Mouse (Mus musculus) 3T3-L1 (cell line): ENCODE data around the gene Ccdc33.

Source experiments
- DNase-seq: peaks from one replicate; pipeline ENCODE4 v3.0.0-alpha.2; 2015; ENCODE audit warnings: low read depth, low spot score

The Ccdc33 gene

DNA sequence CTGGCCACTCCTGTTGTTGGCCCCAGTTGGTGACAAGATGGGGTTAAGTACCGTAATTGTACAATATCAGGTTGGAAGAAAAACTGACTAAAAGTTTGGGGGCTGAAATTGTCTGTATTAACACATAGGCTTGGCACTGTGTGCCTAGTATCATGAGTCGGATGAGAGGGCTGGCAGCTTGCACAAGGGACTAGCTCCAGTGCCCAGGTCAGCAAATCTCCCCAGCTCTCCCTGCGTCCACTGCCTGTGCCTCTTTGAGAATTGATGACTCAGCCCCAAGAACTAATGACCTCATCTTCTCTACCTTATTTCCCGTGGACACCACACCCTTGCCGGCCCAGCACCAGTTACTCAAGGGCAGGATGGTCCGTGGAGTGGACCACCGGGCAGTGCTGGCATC, 68.8 kb downstream of the Ccdc33 start:
- DNase-seq: peak; percentile 53

DNA sequence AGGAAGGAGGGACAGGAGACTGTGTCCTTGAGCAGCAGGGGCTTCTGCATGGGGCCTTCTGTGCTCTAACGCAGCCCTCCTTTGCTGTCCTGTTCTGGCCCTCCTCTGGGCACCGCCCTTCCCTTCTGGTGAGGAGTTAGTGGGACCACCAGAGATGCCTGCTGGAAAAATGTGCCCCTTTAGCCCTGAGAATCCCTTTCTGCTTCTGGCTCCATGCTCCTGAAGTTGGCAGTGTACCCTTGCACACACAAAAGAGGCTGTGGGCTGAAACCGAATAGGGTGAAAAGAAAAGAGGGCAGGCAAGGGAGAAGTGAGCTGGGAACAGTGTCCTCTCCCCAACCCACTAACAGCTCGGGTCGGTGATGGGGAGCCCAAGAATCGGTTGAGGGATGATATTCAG, 69.4 kb downstream of the Ccdc33 start:
- DNase-seq: no peak

GRCm38 (mm10) chr9:58048621-58049020, 70.0 kb downstream of the Ccdc33 start:
- no peak for DNase-seq

DNA sequence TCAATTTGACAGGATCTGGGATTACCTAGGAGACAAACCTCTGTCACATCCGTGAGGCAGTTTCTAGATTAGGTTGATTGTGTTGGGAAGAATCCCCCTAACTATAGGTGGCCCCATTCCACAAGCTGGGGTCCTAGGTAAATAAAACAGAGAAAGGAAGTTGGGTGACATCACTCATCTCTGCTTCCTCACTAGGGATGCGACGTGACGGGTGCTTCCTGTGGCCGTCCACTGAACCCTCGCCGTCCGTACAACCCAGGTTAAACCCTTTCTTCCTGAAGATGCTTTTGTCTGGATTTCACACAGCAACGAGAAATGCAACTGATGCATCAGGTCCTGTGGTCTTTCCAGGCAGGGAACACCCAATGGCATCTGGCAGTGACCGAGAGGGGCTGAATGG, 71.6 kb downstream of the Ccdc33 start:
- DNase-seq: no peak

DNA sequence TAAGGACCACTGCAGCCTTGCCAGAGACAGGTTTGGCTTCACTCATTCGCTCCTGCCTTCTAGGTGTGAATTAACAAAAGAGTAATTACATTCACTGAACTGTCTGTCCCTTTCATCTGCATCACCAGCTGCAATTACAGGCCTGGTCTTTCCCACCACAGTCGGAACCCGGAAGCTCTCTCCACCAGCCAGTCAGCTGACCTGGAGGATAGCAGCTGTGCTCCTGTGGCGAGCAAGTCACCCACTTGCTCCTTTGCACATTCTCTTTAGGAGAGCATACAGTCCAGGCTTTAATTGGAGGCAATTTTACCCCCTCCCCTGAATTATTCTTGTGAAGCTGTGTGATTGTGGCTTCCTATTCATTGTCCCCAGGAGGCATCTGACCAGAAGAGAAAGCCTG, 73.0 kb downstream of the Ccdc33 start:
- DNase-seq: no peak

DNA sequence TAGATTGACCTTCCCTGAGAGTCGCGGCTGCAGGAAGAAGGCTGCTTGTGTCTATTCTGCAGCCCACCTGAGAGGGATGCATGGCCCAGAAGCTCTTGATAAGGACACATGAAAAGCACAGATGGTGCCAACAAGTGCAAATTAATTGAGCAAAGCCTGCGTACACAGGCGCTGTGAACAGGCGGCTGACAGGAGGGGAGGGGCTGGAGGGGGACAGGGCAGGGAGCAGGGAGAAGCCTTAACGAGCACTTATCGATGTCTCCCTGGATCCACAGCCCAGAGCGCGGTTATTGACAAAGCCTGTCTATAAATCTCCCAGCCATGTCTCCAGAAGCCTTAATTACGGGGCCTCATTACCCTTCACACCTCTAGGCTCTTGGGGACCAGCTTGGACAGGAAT, 73.8 kb downstream of the Ccdc33 start:
- no peak for DNase-seq

- DNase-seq: no peak
Observed at GRCm38 (mm10) chr9:58043496-58044017, 75.1 kb downstream of the Ccdc33 start.

GRCm38 (mm10) chr9:58042391-58042790, 76.2 kb downstream of the Ccdc33 start:
- DNase-seq: no peak

DNA sequence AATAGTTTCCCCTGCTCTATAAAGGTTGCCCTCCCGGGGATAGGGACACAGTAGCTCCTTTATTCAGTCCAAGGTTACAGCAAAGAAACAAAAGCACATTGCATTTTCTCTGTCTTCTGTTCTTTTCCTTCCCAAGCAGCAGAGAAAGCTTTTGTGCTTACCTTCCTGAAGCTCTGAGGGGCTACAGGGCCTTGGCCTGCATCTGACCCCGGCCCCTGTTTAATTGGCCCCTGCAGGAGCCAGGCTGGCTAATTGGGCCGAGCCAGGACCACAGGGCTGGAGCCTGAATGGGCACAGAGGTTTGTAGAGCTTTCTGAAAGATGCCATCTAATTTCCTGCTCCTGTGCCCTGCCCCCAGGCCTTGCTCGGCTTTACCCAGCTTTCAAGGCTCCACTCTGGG, 77.6 kb downstream of the Ccdc33 start:
- DNase-seq: peak; percentile 17

DNA sequence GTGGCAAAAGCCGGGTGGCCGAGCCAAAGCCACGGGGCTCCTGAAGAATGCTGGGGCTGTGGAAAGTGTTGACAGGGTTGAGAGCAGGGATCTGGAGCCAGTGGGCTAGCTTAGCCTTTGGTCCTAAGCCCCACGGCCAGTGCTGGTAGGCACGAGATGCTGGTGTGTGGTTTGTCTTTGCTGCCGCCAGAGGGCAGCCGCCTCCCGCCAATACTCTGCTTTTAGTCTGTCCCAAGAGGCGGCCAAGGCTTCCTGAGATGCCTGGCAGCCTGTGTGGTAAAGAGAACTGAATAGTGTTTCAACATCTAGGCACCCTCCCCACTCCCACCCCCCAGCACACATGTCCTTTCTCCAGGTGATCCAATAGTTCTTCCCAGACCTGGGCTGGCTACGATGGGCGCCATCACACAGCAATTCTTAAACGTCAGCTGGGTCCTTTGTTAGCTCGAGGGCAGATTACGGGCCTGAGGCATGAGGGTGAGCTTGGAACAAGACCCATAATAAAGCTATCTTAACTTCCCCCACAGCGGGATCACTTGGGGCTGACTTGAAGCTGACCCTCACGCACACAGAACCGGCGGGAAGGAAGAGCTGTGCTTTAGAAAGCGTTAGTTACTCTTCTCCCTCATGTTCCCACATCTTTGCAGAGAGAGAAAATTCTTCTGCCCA, 80.0 kb downstream of the Ccdc33 start:
- DNase-seq: peak; percentile 80

- DNase-seq: peak; percentile 65
Observed at GRCm38 (mm10) chr9:58036961-58037360, 81.7 kb downstream of the Ccdc33 start.

DNA sequence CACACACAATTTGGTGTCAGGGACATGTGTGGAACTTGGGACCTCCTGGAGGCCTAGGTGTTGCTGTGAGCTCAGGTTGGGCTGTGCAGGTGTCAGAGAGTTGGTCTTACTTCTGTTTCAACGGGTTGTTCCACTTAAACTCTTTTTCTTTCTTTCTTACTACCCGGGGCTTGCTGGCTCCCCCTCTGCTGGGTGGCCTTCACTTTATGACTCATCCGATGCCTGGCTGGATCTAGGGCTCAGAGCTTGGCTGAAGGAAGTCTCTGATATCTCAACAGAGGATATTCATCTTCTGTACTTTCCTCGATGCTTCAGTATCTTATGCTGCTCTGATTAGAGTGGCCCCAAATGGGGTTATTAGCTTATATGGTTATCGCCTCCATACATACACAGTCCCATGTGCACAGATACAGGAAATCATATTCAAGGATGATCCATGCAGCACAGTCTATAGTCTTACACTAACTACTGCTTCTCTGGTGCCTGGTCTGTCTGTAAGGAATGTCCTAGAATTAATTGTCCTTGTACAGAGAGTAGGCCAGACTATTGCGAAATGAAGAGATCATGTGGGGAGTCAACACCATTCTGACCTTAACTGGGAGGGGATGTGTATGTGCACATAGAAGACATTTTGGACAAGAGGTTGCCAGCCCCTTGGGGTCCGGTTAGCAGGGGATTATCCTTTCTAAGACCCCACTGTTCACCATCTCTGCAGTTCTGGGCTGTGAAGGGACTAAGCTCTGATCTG, 82.5 kb downstream of the Ccdc33 start:
- DNase-seq: peak; percentile 58

GRCm38 (mm10) chr9:58035519-58035918, 83.1 kb downstream of the Ccdc33 start:
- DNase-seq: no peak

DNA sequence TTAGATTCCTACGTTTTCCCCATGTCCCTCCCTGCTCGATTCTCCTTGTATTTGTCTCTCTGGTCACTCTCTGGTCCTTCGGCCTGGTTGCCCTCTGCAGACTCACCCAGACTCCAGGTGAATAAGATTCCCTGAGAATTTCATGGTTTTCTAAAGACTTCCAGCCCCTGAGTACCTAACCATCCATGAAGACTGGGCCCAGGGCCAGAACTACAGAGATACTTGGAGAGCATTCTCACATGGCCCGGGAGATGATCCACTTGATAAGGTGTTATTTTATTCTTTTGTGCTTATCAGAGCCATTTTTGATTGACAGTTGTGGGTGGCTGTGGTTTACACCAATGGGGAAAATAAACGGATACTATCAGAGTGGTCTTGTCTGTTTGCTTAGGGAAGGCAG, 86.7 kb downstream of the Ccdc33 start:
- no peak for DNase-seq

GRCm38 (mm10) chr9:58029635-58030034, 89.0 kb downstream of the Ccdc33 start:
- no peak for DNase-seq

DNA sequence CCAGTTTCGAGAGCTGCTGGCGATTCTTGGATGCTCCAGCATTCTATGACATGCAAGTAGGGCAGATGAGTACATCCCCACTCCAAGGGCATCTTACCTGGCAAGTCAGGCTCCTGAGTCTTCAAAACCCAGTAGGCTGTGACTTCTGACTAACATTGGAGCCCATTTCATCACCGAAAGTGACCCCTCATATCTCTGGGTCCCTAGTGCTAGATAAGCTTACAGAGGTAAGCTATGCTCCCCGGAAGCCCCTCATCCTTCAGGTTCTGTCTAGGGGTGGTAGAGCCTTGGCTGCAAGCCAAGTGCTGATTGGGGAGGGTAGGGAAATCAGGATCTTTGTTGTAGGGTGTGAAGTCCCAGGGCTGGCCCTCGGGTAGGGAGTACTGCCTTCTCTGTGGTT, 89.8 kb downstream of the Ccdc33 start:
- DNase-seq: no peak

DNA sequence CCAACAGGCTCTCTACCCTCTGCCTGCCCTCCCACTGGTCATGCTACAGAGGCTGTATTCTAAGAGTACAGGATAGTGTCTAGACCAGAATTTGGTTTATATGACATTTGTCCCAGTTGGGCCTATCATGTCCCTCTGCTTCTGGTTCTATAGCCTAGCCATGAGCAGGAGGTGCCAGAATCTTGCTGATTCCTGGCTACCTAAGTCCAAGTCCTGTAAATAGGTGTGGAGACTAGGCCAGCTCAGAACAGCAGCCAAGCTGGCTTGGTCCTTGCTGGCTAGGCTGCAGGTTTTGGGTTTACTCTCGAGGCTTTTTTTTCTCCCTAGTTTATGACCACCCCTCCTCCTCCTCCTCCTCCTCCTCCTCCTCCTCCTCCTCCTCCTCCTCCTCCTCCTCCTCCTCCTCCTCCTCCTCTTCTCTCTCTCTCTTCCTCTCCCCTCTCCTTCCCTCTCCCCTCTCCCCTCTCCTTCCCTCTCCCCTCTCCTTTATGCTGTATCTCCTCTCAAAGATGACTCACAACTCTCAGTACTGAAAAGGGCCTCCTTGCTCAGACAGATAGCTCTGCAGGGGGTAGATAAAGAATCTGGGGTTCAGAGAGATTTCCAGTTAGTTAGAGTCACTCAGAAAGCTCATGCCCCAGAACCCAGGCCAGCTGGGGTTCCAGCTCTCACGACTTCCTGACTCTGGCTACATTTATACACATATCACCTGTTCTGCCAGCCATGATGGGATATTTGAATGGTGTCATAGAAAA, 91.0 kb downstream of the Ccdc33 start:
- DNase-seq: no peak

DNA sequence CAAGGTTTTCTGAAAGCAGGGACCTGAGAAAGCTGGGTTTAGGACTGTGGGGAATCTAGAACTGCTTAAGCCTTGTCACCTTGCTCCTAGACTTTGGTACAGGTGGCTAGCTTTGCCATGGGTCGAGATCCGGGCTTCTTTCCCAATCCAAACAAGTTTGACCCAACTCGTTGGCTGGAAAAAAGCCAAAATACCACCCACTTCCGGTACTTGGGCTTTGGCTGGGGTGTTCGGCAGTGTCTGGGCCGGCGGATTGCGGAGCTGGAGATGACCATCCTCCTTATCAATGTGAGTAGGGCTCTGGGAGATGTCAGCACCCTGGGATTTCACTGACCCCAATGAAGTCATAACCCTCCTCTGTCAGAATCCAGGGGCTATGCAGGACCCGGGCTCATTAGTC, 92.6 kb downstream of the Ccdc33 start:
- DNase-seq: no peak

GRCm38 (mm10) chr9:58018385-58018784, 100.2 kb downstream of the Ccdc33 start:
- DNase-seq: no peak

DNA sequence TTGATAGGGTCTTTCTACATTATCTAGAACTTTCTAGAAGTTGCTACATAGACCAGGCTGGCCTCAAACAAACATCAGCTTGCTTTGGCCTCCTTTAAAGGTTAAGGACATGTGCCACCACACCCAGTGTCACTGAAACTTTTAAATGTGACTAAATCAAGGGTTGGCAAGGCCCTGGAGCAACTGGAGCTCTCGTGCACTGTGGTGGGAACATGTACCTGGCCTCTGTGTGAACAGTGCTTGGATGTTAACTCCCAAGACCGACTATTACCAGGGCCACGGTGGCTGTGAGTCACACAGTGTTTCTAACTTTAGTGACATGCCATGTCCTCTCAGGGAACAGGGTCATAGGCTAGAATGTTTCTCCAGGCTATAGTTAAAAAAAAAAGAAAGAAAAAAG, 101.7 kb downstream of the Ccdc33 start:
- no peak for DNase-seq

DNA sequence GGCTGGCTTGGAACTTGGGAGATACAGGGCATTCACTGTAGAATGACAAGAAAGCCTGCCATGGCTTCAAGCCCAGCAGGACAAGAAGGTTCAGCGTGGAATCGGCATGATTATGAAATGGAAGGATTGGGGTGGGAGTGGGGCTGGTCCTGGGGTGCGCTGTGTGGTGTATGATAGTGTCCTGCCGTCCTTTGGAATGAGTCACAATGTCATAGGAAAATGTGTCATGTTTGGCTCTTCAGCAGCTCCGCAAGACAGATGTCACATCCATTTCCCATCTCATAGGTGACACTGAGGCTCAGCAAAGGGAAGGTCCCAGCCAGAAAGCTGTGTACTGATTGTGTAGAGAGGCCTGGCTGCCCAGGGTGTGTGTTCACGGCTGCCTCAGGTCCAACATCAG, 102.8 kb downstream of the Ccdc33 start:
- DNase-seq: no peak

GRCm38 (mm10) chr9:58014393-58015160, 104.0 kb downstream of the Ccdc33 start:
- DNase-seq: no peak
